Mouse (Mus musculus) adrenal gland, postnatal 14 days (tissue): ENCODE results near the gene Batf3. TPM values are rescaled to one million over a fixed set of nuclear protein-coding genes. Genes with fewer than 3 reads are reported as not detected.
"Not testable (repeated sequence)": the region's sequence is repeated elsewhere in the genome, so short reads cannot be mapped to it uniquely, and the experiment has no call there.

ENCODE experiments used
- DNase-seq: peaks from one replicate; pipeline ENCODE4 v3.0.0; 2021; ENCODE audit warnings: mixed read lengths
- total RNA-seq: library from RNA; stranded (reverse); gene quantifications from 2 replicates; pipeline ENCODE4 v1.2.3, GENCODE M21; 2021

The Batf3 gene
- total RNA-seq, 1 experiment from 2014 or later, result 2.0 TPM

DNA sequence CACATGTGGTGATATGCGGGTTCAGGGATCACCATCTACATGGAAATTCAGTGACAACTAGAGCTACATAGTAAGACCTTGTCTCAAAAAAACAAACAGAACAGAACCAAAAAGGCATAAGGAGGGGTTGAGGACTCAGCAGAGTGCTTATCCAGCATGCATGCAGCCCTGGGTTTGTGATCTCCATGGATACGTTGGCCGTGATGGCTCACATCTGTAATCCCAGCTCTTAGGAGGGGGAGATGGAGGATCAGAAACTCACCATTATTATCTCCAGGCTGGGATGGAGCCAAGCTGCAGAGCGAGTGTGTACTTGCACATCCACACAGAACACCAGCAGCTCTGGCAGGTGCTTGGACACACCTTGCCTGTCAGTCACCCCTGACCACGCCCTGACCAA lies 34.6 kb downstream of the Batf3 start:
- no peak for DNase-seq

DNA sequence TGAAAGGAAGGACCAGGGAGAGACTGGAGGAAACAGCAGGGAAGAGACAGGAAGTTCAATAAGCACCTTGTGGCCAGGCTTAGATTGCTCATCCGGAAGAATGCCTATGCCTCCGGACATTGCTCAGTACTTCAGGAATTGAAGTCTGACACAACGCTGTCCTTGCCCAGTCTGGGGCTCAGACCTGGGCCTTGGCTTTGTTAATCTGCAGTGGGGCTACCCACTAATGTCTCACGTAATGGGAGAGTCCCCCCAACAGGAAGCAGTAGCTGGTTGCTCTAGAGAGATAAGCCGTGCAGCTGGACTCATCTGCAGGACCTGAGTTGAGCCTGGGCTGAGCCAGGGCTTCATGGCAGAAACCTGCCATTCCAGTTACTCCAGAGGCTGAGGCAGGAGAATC lies 35.3 kb downstream of the Batf3 start:
- no peak for DNase-seq

DNA sequence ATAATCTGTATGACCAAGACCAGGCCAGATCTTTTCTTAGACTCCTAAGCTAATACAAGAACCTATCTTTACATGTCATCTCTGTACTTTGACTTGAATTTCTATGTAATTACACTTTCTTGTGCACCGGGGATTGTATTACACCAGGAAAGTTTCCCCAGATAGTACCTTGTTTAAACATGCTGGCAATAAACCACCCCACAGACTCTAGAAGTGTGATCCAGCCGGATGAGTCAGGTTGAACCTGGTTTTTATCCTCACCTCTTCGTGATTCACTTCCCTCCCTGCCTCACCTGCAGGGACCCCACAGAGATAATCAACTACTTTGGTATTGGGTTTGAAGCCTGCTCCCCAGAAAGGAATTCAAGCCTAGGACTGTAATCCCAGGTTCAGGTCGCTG lies 37.8 kb downstream of the Batf3 start:
- DNase-seq, result no peak

DNA sequence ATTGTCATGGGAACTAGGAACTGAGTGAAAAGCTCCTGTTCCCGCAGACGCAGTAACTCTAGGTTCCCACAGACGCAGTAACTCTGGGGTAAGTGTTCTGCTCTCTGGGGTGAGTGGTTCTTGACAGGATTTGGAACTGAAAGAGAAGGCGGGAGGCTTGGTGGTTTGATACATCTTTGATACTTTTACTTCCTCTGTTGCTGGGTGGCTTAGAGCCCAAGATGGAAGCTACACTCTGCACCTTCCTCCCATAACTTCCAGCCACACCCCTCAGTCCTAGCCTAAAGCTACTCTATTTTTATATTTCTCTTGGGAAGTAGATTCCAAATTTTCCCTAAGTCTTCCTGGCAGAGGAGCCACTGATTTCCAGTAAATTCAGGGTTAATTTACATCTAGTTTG lies 40.8 kb downstream of the Batf3 start:
- DNase-seq, result no peak

DNA sequence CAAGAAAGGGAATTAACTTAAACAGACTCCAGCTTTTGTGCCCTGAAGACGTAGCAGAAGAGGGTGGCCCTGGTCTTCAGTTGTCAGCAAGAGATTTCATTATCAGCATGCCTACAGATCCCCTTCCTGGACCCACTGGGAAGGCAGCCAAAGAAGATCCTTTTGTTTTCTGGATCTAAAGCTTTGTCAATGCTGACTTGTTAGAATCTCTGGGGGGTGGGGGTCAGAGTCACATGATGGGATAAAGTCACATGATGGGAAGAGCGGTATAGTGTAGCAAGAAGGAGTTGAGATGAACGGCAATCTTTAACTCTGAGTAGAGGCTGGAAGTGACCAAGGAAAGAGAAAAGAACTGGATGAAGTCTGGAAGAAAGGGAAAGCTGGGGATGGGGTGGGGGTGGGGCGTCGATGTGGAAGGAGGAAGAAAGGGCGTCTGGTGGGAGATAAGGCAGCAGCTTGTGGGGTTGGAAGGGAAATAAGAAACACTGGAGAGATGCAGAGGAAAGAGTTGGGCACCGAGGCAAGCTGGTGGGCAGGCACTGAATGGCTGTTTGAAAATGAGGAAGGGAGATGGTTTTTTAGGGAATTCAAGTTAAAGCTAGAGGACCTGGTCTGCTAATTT lies 41.3 kb downstream of the Batf3 start:
- DNase-seq, result no peak

DNA sequence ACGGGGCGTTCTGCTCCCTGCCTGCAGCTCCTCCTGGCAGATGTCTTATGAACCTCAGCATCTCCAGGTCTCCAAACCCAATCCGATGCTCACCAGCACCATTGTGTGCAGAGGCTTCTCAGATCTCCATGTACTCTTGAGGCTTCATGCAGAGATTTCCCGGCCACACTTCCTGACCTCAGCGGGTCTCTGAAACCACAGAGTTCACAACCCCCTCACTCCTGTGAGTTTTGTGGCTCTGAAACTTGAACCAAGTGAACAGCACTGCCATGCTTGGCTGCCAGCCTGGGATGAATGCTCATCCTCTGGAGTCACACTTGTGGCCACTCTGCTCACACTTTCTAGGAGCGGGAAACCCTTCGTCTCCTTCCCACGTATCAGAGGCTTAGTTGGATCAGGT lies 43.3 kb downstream of the Batf3 start:
- no peak for DNase-seq

DNA sequence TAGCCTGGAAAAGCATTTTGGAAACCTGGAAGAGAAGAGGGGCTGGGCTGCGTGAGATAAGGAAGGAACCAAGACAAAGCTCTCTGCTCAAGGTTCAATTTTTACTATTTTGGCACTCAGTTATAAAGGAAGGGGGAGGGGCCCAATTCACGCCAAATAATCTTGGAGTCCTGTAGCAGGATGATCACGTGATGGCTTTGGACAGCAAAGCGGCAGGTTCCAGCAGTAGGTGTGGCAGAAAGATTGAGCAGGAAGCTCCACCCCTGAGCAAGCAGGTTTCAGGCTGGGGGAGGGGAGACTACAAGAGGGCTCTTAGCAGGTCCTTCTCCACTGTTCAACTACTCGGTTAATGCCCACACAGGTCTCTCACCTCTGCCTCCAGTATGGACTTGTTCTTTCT lies 51.8 kb downstream of the Batf3 start:
- not testable (repeated sequence) for DNase-seq

DNA sequence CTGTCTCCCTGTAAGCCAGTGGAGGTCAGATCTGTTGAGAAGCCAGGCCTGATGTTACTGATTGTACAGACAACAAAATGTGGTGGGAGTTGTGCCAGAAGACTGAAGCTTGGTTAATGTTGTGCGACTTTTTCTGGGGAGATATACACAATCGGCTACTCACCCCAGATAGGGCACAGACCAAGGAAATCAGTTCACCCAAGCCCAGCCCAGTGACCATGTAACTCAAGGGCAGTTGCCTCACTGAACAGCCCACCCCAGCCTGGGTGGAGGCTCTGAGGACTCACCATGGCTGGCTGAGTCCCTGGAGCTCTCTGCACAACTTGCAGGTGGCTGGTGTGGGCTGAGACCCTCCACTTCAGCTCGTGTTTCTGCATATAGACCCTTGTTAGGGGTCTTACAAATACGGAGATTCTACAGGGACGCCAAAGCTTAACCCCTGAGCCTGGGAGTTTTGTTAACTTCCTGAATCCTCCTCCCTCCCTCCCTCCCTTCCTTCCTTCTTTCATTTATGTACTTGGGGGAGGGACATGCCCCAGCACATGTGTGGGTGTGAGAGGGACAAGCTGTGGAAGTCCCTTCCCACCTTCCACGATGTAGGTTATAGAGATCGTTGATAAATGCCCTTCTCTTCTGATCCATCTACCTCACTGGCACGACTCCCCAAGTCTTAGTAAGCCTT lies 53.4 kb downstream of the Batf3 start:
- no peak for DNase-seq

DNA sequence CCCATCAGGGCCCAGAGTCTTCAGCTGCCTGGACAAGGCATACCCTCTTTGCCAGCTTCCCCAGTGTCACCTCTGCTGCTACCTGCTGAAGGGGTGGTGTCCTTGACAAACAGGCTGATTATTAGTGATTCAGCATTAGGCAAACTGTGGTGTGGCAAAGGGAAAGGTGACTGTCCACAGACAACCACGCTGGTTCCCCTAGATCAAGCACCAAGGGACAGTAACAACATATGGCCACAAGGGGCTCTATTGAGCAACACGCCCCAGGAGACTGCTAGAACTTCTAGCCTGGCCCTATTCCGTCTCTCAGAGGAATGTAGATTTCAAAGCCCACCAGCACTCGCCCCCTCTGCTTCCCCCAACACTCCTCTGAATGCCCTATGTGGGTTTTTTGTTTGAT lies 55.4 kb downstream of the Batf3 start:
- DNase-seq, result peak; percentile 62

DNA sequence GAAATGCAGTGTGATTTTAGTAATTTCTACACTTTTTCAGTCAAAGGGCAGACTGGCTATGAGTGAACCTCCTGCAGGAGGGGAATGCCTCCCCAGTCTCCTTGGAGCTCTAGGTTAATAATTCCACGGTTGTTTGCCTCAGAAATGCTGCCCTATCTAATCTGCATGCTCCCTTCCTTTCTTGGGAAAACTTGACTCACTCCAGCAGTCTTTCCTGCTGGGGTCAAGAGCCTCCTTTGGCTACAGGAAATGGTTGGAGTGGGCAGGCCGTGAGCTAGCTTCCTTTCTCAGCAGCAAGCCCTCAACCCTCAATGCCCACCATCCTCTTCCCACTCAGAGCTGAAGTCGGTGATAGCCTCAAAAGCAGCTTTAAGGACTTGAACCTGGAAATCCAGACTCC lies 56.7 kb downstream of the Batf3 start:
- DNase-seq, result no peak

Other genes with a start within 250 kb of the Batf3 start
- 23.8 and 27.9 TPM in 2 replicates for gene Rps6kc1, start 186.1 kb upstream of the Batf3 start, total RNA-seq
- gene Angel2, start 172.7 kb upstream of the Batf3 start, total RNA-seq, result 46.6 and 46.7 TPM in 2 replicates
- 0.48 and 1.2 TPM in 2 replicates for gene Vash2, start 118.6 kb upstream of the Batf3 start, total RNA-seq
- gene Flvcr1, start 71.7 kb upstream of the Batf3 start, total RNA-seq, result 15.0 and 23.8 TPM in 2 replicates
- gene Spata45, start 61.2 kb upstream of the Batf3 start, total RNA-seq, result not detected in 2 replicates
- gene Tatdn3, start 34.9 kb upstream of the Batf3 start, total RNA-seq, result 17.5 and 21.8 TPM in 2 replicates
- 2.2 and 3.4 TPM in 2 replicates for gene Nsl1, start 34.8 kb upstream of the Batf3 start, total RNA-seq
- not detected in 2 replicates for gene Fam71a, start 67.0 kb downstream of the Batf3 start, total RNA-seq
- gene Atf3, start 120.2 kb downstream of the Batf3 start, total RNA-seq, result 2.4 and 4.8 TPM in 2 replicates
- gene Nenf, start 220.3 kb downstream of the Batf3 start, total RNA-seq, result 89.6 and 91.5 TPM in 2 replicates
- gene Tmem206, start 228.1 kb downstream of the Batf3 start, total RNA-seq, result 6.2 and 6.8 TPM in 2 replicates